Mouse (Mus musculus) lung, embryonic 15.5 days (tissue): ENCODE results near the gene Ddx6. TPM values are rescaled to one million over a fixed set of nuclear protein-coding genes. Genes with fewer than 3 reads are reported as not detected.
A peak's percentile ranks its signal among the peaks of the same experiment; 100 is the strongest.

Source experiments
- ATAC-seq: fragments of 200-750 bp; cut with Nextera tagmentation; 2 replicates; pipeline ENCODE4 v1.8.0; 2017; ENCODE audit warnings: moderate number of reproducible peaks, borderline replicate concordance; ENCODE audit not compliant: low FRiP score, low TSS enrichment; ENCODE audit errors: extremely low read depth
- H3K27ac ChIP-seq: fragments of 300-500 bp; sonication (generic); 2 replicates; pipeline ENCODE4 v1.5.1; 2015; ENCODE audit warnings: moderate library complexity, mild to moderate bottlenecking, inconsistent platforms
- H3K27me3 ChIP-seq: fragments of 300-500 bp; sonication (generic); 2 replicates; pipeline ENCODE4 v1.6.1; 2015; ENCODE audit warnings: inconsistent platforms
- H3K36me3 ChIP-seq: fragments of 300-500 bp; sonication (generic); 2 replicates; pipeline ENCODE4 v1.6.1; 2015; ENCODE audit warnings: inconsistent platforms
- H3K4me1 ChIP-seq: fragments of 300-500 bp; sonication (generic); 2 replicates; pipeline ENCODE4 v1.6.1; 2015; ENCODE audit warnings: inconsistent platforms
- H3K4me2 ChIP-seq: fragments of 300-500 bp; sonication (generic); 2 replicates; pipeline ENCODE4 v1.6.1; 2015; ENCODE audit warnings: inconsistent platforms, mild to moderate bottlenecking, moderate library complexity
- H3K4me3 ChIP-seq: fragments of 300-500 bp; sonication (generic); 2 replicates; pipeline ENCODE4 v1.5.1; 2015; ENCODE audit warnings: mild to moderate bottlenecking, inconsistent platforms
- H3K9ac ChIP-seq: fragments of 300-500 bp; sonication (generic); 2 replicates; pipeline ENCODE4 v1.6.1; 2015; ENCODE audit warnings: inconsistent platforms
- H3K9me3 ChIP-seq: fragments of 300-500 bp; sonication (generic); 2 replicates; pipeline ENCODE4 v1.6.1; 2016; ENCODE audit warnings: inconsistent platforms
- WGBS: fragments of 180-500 bp; shearing (Covaris S2); methylation state at CpG from one replicate; pipeline ENCODE4 v1.1.7; 2015; 5-methylcytosine and 5-hydroxymethylcytosine counted together
- polyA plus RNA-seq: library from polyadenylated mRNA; unstranded; fragments of >200 nt; fragmentation: Nextera tagmentation; extraction: Ambion mirVana; gene quantifications from 2 replicates; pipeline ENCODE4 v1.2.1, GENCODE M21; 2015

Ddx6 gene
- polyA plus RNA-seq, 1 experiment from 2014 or later: 22.5 TPM

- no peaks in the 10 kb centered on the region for H3K27me3 ChIP-seq
- no peak overlapping the region for H3K27ac ChIP-seq
- H3K36me3 ChIP-seq: no peaks in the 10 kb centered on the region
- no peak overlapping the region for H3K9ac ChIP-seq
- no peaks in the 10 kb centered on the region for H3K9me3 ChIP-seq
- no peak overlapping the region for H3K4me2 ChIP-seq
- no peak for ATAC-seq
- WGBS: 81% methylated on average over 6 of the region's 6 CpGs
- H3K4me1 ChIP-seq: 0 out of 2 replicates have a peak, but pooled peaks cover 5% of the 10 kb centered on the region
- H3K4me3 ChIP-seq: no peak overlapping the region
These were observed 41.7 kb downstream of the Ddx6 start for GRCm38 (mm10) chr9:44646366-44646765.

GRCm38 (mm10) chr9:44647026-44647425 lies 42.3 kb downstream of the Ddx6 start:
- no peak overlapping the region for H3K27ac ChIP-seq
- ATAC-seq: no peak
- H3K4me1 ChIP-seq: 0 out of 2 replicates have a peak, but pooled peaks cover 5% of the 10 kb centered on the region
- no peaks in the 10 kb centered on the region for H3K27me3 ChIP-seq
- no peak overlapping the region for H3K4me3 ChIP-seq
- H3K4me2 ChIP-seq: no peak overlapping the region
- no peaks in the 10 kb centered on the region for H3K9me3 ChIP-seq
- 91% methylated on average over 8 of the region's 8 CpGs for WGBS
- H3K9ac ChIP-seq: no peak overlapping the region
- no peaks in the 10 kb centered on the region for H3K36me3 ChIP-seq

GRCm38 (mm10) chr9:44647656-44648055 lies 43.0 kb downstream of the Ddx6 start:
- Histone ChIP-seq H3K4me3 (no peak overlapping the region), H3K27ac (no peak overlapping the region), H3K4me1 (0 out of 2 replicates have a peak, but pooled peaks cover 5% of the 10 kb centered on the region), H3K4me2 (no peak overlapping the region), H3K27me3 (no peaks in the 10 kb centered on the region), H3K9me3 (no peaks in the 10 kb centered on the region), H3K9ac (no peak overlapping the region), H3K36me3 (no peaks in the 10 kb centered on the region)
- no peak for ATAC-seq
- WGBS: 80% methylated on average over 4 of the region's 4 CpGs

DNA sequence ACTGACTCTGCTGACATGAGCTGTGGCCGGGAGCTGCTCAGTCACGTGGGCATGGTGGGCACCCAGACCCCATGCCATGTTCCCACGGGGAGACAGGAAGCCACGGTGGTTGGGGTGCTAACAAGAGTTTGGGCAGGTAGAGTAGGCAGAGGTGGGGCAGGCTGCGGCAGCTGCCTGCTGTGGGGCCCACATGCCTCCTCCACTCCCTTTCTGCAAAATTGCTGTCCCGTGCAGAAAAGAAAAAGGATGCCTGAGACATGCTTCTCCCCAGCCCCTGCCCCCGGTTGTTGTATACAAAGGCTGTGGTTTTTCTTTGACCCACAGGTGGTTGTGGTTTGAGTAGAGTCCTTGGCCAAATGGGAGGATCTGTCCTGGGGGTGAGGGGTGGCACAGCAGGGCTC lies 44.2 kb downstream of the Ddx6 start:
- no peaks in the 10 kb centered on the region for H3K27me3 ChIP-seq
- ATAC-seq: no peak
- H3K9me3 ChIP-seq: no peaks in the 10 kb centered on the region
- no peak overlapping the region for H3K27ac ChIP-seq
- H3K9ac ChIP-seq: no peak overlapping the region
- no peaks in the 10 kb centered on the region for H3K36me3 ChIP-seq
- 65% methylated on average over 7 of the region's 7 CpGs for WGBS
- no peak overlapping the region for H3K4me2 ChIP-seq
- H3K4me3 ChIP-seq: no peak overlapping the region
- H3K4me1 ChIP-seq: 0 out of 2 replicates have a peak, but pooled peaks cover 5% of the 10 kb centered on the region

GRCm38 (mm10) chr9:44652027-44652426 lies 47.3 kb downstream of the Ddx6 start:
- Histone ChIP-seq H3K9ac (no peak overlapping the region), H3K27ac (no peak overlapping the region), H3K4me1 (peaks cover 5% of the 10 kb centered on the region), H3K36me3 (no peaks in the 10 kb centered on the region), H3K4me3 (no peak overlapping the region), H3K4me2 (no peak overlapping the region), H3K9me3 (no peaks in the 10 kb centered on the region), H3K27me3 (no peaks in the 10 kb centered on the region)
- 11% methylated on average over 8 of the region's 8 CpGs for WGBS
- ATAC-seq: 0 out of 2 replicates have a peak, but pooled peaks have one; percentile 47

DNA sequence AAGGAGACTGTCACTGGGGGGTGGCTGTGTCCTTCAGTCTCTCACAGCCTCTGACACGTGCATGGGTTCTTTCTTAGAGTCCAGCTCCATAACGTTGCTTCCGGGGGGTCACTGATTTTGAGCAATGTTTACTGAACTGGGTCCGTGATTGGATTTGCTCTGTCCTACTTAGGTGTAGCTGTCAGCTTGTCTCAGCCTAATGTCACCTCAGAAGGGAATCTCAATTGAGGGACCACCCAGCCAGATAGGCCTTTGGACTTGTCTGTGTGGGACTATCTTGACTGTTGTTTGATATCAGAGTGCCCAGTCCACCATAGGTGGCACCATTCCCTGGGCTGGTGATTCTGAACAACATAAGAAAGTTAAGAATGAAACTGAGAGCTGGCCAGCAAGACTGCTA lies 49.2 kb downstream of the Ddx6 start:
- H3K9me3 ChIP-seq: no peaks in the 10 kb centered on the region
- H3K9ac ChIP-seq: no peak overlapping the region
- H3K27me3 ChIP-seq: no peaks in the 10 kb centered on the region
- no peak overlapping the region for H3K27ac ChIP-seq
- no peaks in the 10 kb centered on the region for H3K36me3 ChIP-seq
- peaks cover 5% of the 10 kb centered on the region for H3K4me1 ChIP-seq
- 62% methylated on average over 4 of the region's 4 CpGs for WGBS
- no peak for ATAC-seq
- H3K4me2 ChIP-seq: no peak overlapping the region
- no peak overlapping the region for H3K4me3 ChIP-seq

- H3K4me2 ChIP-seq: peak overlapping the region; percentile 59
- peak overlapping the region; percentile 27 for H3K4me3 ChIP-seq
- H3K27me3 ChIP-seq: no peaks in the 10 kb centered on the region
- peaks cover 5% of the 10 kb centered on the region for H3K4me1 ChIP-seq
- H3K27ac ChIP-seq: peak overlapping the region; percentile 6; the same call in 1 of the 2 replicates
- no peaks in the 10 kb centered on the region for H3K36me3 ChIP-seq
- ATAC-seq: peak; percentile 71; the same call in 1 of the 2 replicates
- 19% methylated on average over 26 of the region's 26 CpGs for WGBS
- no peaks in the 10 kb centered on the region for H3K9me3 ChIP-seq
- H3K9ac ChIP-seq: peak overlapping the region; percentile 36
These were observed 50.7 kb downstream of the Ddx6 start for GRCm38 (mm10) chr9:44655098-44656066.

DNA sequence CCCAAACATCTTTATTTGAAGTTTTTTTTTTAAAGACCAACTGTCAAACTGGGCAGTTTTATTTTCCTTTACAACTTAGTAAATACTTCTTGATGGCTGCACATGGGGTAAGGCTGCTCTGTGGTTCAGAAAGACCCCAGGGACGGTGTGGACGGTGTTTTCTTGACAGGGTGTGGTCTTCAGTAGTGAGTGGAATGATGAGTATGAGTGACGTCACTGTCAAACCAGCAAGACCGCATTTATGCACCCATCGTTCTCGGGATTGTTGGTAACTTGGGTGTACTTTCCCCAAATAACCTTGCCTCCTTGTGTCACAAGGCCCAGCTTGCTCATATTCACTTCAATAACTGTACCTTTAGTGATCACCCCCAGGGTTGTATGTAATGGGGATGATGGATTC lies 59.0 kb downstream of the Ddx6 start:
- no peaks in the 10 kb centered on the region for H3K36me3 ChIP-seq
- H3K27ac ChIP-seq: no peak overlapping the region
- no peaks in the 10 kb centered on the region for H3K4me1 ChIP-seq
- H3K9me3 ChIP-seq: no peaks in the 10 kb centered on the region
- no peak for ATAC-seq
- H3K4me3 ChIP-seq: no peak overlapping the region
- 82% methylated on average over 6 of the region's 6 CpGs for WGBS
- H3K4me2 ChIP-seq: no peak overlapping the region
- H3K9ac ChIP-seq: no peak overlapping the region
- no peaks in the 10 kb centered on the region for H3K27me3 ChIP-seq

- Histone ChIP-seq H3K4me1 (no peaks in the 10 kb centered on the region), H3K9me3 (no peaks in the 10 kb centered on the region), H3K27ac (no peak overlapping the region), H3K4me2 (no peak overlapping the region), H3K36me3 (no peaks in the 10 kb centered on the region), H3K9ac (no peak overlapping the region), H3K27me3 (no peaks in the 10 kb centered on the region), H3K4me3 (no peak overlapping the region)
- no peak for ATAC-seq
- WGBS: 83% methylated on average over 5 of the region's 5 CpGs
These were observed 66.7 kb downstream of the Ddx6 start for GRCm38 (mm10) chr9:44671416-44671815.

- no peaks in the 10 kb centered on the region for H3K27me3 ChIP-seq
- H3K4me2 ChIP-seq: no peak overlapping the region
- no peak for ATAC-seq
- H3K36me3 ChIP-seq: no peaks in the 10 kb centered on the region
- no peaks in the 10 kb centered on the region for H3K4me1 ChIP-seq
- no peak overlapping the region for H3K27ac ChIP-seq
- no peaks in the 10 kb centered on the region for H3K9me3 ChIP-seq
- no peak overlapping the region for H3K9ac ChIP-seq
- WGBS: 61% methylated on average over 2 of the region's 2 CpGs
- no peak overlapping the region for H3K4me3 ChIP-seq
These were observed 67.7 kb downstream of the Ddx6 start for GRCm38 (mm10) chr9:44672291-44672865.

GRCm38 (mm10) chr9:44673005-44673404 lies 68.3 kb downstream of the Ddx6 start, which contains the start of gene Treh:
TSS of gene Treh (plus strand) at chr9:44673233.
- no peak within 1 kb of the TSS for H3K9ac ChIP-seq
- H3K4me2 ChIP-seq: no peak within 1 kb of the TSS
- H3K27ac ChIP-seq: no peak within 1 kb of the TSS
- H3K27me3 ChIP-seq: no peaks in the 10 kb centered on the region
- no peak for ATAC-seq
- WGBS: 84% methylated on average over 3 of the region's 3 CpGs
- H3K36me3 ChIP-seq: no peaks in the 10 kb centered on the region
- no peak within 1 kb of the TSS for H3K4me3 ChIP-seq
- H3K4me1 ChIP-seq: no peaks in the 10 kb centered on the region
- no peaks in the 10 kb centered on the region for H3K9me3 ChIP-seq

DNA sequence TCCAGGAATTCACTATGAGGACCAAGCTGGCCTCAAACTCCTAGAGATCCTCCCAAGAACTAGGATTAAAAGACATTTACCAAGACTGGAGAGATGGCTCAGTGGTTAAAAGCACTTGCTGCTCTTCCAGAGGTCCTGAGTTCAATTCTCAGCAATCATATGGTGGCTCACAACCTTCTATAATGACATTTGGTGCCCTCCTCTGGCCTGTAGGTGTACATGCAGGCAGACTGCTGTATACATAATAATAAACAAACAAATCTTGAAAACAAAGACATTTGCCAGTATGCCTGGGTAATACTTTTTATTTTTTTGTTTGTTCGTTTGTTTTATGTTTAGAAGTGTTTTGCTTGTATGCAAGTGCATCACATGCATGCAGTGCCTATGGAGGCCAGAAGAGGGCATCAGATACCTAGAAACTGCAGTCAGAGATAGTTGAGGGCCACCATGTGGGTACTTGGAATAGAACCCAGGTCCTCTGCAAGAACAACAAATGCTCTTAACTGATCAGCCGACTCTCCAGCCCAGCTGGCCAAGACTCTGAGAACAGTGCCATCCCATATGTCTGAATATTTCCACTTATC lies 73.7 kb downstream of the Ddx6 start:
- no peaks in the 10 kb centered on the region for H3K27me3 ChIP-seq
- ATAC-seq: no peak
- H3K4me2 ChIP-seq: no peak overlapping the region
- no peak overlapping the region for H3K4me3 ChIP-seq
- H3K27ac ChIP-seq: no peak overlapping the region
- no peaks in the 10 kb centered on the region; the same call in 1 of the 2 replicates for H3K9me3 ChIP-seq
- WGBS: 95% methylated on average over 2 of the region's 2 CpGs
- no peak overlapping the region for H3K9ac ChIP-seq
- no peaks in the 10 kb centered on the region for H3K4me1 ChIP-seq
- no peaks in the 10 kb centered on the region for H3K36me3 ChIP-seq
